Mouse (Mus musculus) neural tube, embryonic 14.5 days (tissue): Measurements from ENCODE around the gene Zfp646. TPM values are rescaled to one million over a fixed set of nuclear protein-coding genes. Genes with fewer than 3 reads are reported as not detected.

Experiments
- ATAC-seq: fragments of 200-750 bp; cut with Nextera tagmentation; 2 replicates; pipeline ENCODE4 v1.8.0; 2017; ENCODE audit warnings: low read depth, mild to moderate bottlenecking, moderate TSS enrichment, moderate library complexity
- H3K27ac ChIP-seq: fragments of 300-500 bp; sonication (generic); 2 replicates; pipeline ENCODE4 v1.5.1; 2014; ENCODE audit warnings: low read depth, mild to moderate bottlenecking, control low read depth, low read length, moderate library complexity, mixed read lengths
- H3K27me3 ChIP-seq: fragments of 300-500 bp; sonication (generic); 2 replicates; pipeline ENCODE4 v1.6.1; 2014; ENCODE audit warnings: low read length; ENCODE audit not compliant: control insufficient read depth, insufficient read depth
- H3K36me3 ChIP-seq: fragments of 300-500 bp; sonication (generic); 2 replicates; pipeline ENCODE4 v1.6.1; 2014; ENCODE audit warnings: low read length, mixed read lengths; ENCODE audit not compliant: control insufficient read depth, insufficient read depth
- H3K4me1 ChIP-seq: fragments of 300-500 bp; sonication (generic); 2 replicates; pipeline ENCODE4 v1.6.1; 2014; ENCODE audit warnings: low read length; ENCODE audit not compliant: control insufficient read depth, insufficient read depth
- H3K4me2 ChIP-seq: fragments of 300-500 bp; sonication (generic); 2 replicates; pipeline ENCODE4 v1.6.1; 2014; ENCODE audit warnings: mild to moderate bottlenecking, low read depth, low read length, control low read depth
- H3K4me3 ChIP-seq: fragments of 300-500 bp; sonication (generic); 2 replicates; pipeline ENCODE4 v1.5.1; 2014; ENCODE audit warnings: low read depth, low read length, control low read depth, mixed read lengths
- H3K9ac ChIP-seq: fragments of 300-500 bp; sonication (generic); replicated peaks from 2 replicates; pipeline ENCODE4 v1.6.1; 2014; ENCODE audit warnings: low read depth, mild to moderate bottlenecking, control low read depth, low read length, mixed read lengths
- H3K9me3 ChIP-seq: fragments of 300-500 bp; sonication (generic); 2 replicates; pipeline ENCODE4 v1.6.1; 2016; ENCODE audit warnings: low read length; ENCODE audit not compliant: control insufficient read depth
- WGBS: fragments of 180-500 bp; shearing (Covaris S2); extraction: QIAGEN DNeasy Blood & Tissue Kit; methylation state at CpG from one replicate; pipeline ENCODE4 v1.1.7; 2014; 5-methylcytosine and 5-hydroxymethylcytosine counted together
- polyA plus RNA-seq: library from polyadenylated mRNA; unstranded; fragments of >200 nt; fragmentation: Nextera tagmentation; extraction: Ambion mirVana; gene quantifications from 2 replicates; pipeline ENCODE4 v1.2.1, GENCODE M21; 2014

The Zfp646 gene
- polyA plus RNA-seq, 1 experiment from 2014 or later, result 12.0 TPM

GRCm38 (mm10) chr7:127921516-127921915 is 45.5 kb downstream of the Zfp646 start:
- H3K27me3 ChIP-seq, result no peaks in the 10 kb centered on the region
- 68% methylated on average over 8 of the region's 8 CpGs for WGBS
- ATAC-seq, result no peak
- no peak overlapping the region for H3K4me2 ChIP-seq
- H3K36me3 ChIP-seq, result peaks cover 33% of the 10 kb centered on the region; the same call in 1 of the 2 replicates
- no peaks in the 10 kb centered on the region for H3K4me1 ChIP-seq
- no peak overlapping the region for H3K27ac ChIP-seq
- no peaks in the 10 kb centered on the region for H3K9me3 ChIP-seq
- H3K4me3 ChIP-seq, result no peak overlapping the region
- no peak overlapping the region for H3K9ac ChIP-seq

GRCm38 (mm10) chr7:127922451-127923275 is 46.6 kb downstream of the Zfp646 start:
- no peak overlapping the region for H3K9ac ChIP-seq
- no peak overlapping the region for H3K4me2 ChIP-seq
- H3K27me3 ChIP-seq, result no peaks in the 10 kb centered on the region
- no peaks in the 10 kb centered on the region for H3K9me3 ChIP-seq
- H3K4me3 ChIP-seq, result no peak overlapping the region
- 86% methylated on average over 6 of the region's 6 CpGs for WGBS
- no peak overlapping the region for H3K27ac ChIP-seq
- peaks cover 26% of the 10 kb centered on the region; the same call in 1 of the 2 replicates for H3K36me3 ChIP-seq
- H3K4me1 ChIP-seq, result no peaks in the 10 kb centered on the region
- ATAC-seq, result no peak

DNA sequence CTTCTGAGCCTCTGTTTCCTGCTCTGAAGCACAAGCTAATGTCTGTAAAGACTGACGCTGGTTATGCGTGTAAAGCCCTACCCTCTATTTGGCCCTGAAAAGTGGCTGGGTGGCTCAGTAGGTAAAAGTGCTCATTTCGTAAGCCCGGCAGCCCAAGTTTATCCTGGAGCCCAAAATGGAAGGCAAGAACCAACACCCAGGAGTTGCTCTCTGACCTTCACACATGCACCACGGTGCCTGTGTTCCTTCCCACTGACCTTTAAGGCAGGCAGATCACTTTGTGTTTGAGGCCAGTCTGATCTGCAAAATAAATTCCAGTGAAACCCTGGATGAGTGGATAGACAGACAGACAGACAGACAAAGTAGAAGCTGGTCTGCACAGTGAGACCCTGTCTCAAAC is 47.7 kb downstream of the Zfp646 start:
- ATAC-seq, result no peak
- H3K9me3 ChIP-seq, result no peaks in the 10 kb centered on the region
- no peak overlapping the region for H3K4me3 ChIP-seq
- peaks cover 26% of the 10 kb centered on the region; the same call in 1 of the 2 replicates for H3K36me3 ChIP-seq
- WGBS, result 92% methylated on average over 5 of the region's 5 CpGs
- H3K27me3 ChIP-seq, result peaks cover 6% of the 10 kb centered on the region; the same call in 1 of the 2 replicates
- H3K9ac ChIP-seq, result no peak overlapping the region
- no peak overlapping the region for H3K4me2 ChIP-seq
- H3K27ac ChIP-seq, result no peak overlapping the region
- no peaks in the 10 kb centered on the region for H3K4me1 ChIP-seq

DNA sequence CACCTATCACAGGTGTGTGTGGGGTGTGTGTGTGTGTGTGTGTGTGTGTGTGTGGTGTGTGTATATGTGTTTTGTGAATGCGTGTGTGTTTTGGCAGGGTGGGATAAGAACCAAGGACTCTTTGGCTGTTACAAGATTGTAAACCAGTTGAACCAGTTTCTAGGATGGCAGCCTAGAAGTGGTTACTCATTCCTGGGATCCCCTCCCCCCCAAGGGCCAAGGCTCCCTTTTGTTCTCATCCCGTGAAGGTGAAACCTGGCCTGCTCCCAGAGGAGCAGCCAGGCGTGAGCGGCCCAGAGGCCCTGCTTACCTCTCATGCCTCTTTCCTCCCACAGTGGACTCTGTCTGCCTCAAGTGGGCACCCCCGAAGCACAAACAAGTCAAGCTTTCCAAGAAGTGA is 49.2 kb downstream of the Zfp646 start:
- no peaks in the 10 kb centered on the region for H3K9me3 ChIP-seq
- peaks cover 7% of the 10 kb centered on the region; the same call in 1 of the 2 replicates for H3K27me3 ChIP-seq
- H3K4me1 ChIP-seq, result no peaks in the 10 kb centered on the region
- H3K9ac ChIP-seq, result no peak overlapping the region
- H3K4me3 ChIP-seq, result no peak overlapping the region
- H3K36me3 ChIP-seq, result peaks cover 26% of the 10 kb centered on the region; the same call in 1 of the 2 replicates
- no peak overlapping the region for H3K27ac ChIP-seq
- ATAC-seq, result no peak
- WGBS, result 78% methylated on average over 5 of the region's 5 CpGs
- no peak overlapping the region for H3K4me2 ChIP-seq

GRCm38 (mm10) chr7:127926066-127926465 is 50.0 kb downstream of the Zfp646 start:
- H3K4me1 ChIP-seq, result no peaks in the 10 kb centered on the region
- no peak overlapping the region for H3K9ac ChIP-seq
- no peak for ATAC-seq
- H3K27me3 ChIP-seq, result peaks cover 7% of the 10 kb centered on the region; the same call in 1 of the 2 replicates
- no peak overlapping the region for H3K27ac ChIP-seq
- H3K4me2 ChIP-seq, result no peak overlapping the region
- WGBS, result 90% methylated on average over 8 of the region's 8 CpGs
- H3K4me3 ChIP-seq, result no peak overlapping the region
- H3K36me3 ChIP-seq, result peaks cover 26% of the 10 kb centered on the region; the same call in 1 of the 2 replicates
- H3K9me3 ChIP-seq, result no peaks in the 10 kb centered on the region

- 88% methylated on average over 11 of the region's 11 CpGs for WGBS
- no peak for ATAC-seq
- Histone ChIP-seq H3K4me1 (no peaks in the 10 kb centered on the region), H3K9ac (no peak overlapping the region), H3K36me3 (peaks cover 26% of the 10 kb centered on the region; the same call in 1 of the 2 replicates), H3K4me3 (no peak overlapping the region), H3K4me2 (no peak overlapping the region), H3K27ac (no peak overlapping the region), H3K27me3 (peaks cover 7% of the 10 kb centered on the region; the same call in 1 of the 2 replicates), H3K9me3 (no peaks in the 10 kb centered on the region)
These were observed 50.8 kb downstream of the Zfp646 start for GRCm38 (mm10) chr7:127926846-127927245.

- Histone ChIP-seq H3K27me3 (peaks cover 7% of the 10 kb centered on the region; the same call in 1 of the 2 replicates), H3K36me3 (peaks cover 22% of the 10 kb centered on the region; the same call in 1 of the 2 replicates), H3K4me1 (no peaks in the 10 kb centered on the region), H3K27ac (no peak overlapping the region), H3K9ac (no peak overlapping the region), H3K9me3 (no peaks in the 10 kb centered on the region), H3K4me2 (no peak overlapping the region), H3K4me3 (no peak overlapping the region)
- WGBS, result 88% methylated on average over 11 of the region's 11 CpGs
- no peak for ATAC-seq
These were observed 51.7 kb downstream of the Zfp646 start for GRCm38 (mm10) chr7:127927726-127928125.

- 51% methylated on average over 5 of the region's 5 CpGs for WGBS
- Histone ChIP-seq H3K4me2 (no peak overlapping the region), H3K4me3 (no peak overlapping the region), H3K9ac (no peak overlapping the region), H3K27ac (no peak overlapping the region), H3K27me3 (peaks cover 7% of the 10 kb centered on the region; the same call in 1 of the 2 replicates), H3K4me1 (no peaks in the 10 kb centered on the region), H3K36me3 (peaks cover 16% of the 10 kb centered on the region; the same call in 1 of the 2 replicates), H3K9me3 (no peaks in the 10 kb centered on the region)
- peak; percentile 24; the same call in 1 of the 2 replicates for ATAC-seq
These were observed 52.6 kb downstream of the Zfp646 start for GRCm38 (mm10) chr7:127928596-127928995.

DNA sequence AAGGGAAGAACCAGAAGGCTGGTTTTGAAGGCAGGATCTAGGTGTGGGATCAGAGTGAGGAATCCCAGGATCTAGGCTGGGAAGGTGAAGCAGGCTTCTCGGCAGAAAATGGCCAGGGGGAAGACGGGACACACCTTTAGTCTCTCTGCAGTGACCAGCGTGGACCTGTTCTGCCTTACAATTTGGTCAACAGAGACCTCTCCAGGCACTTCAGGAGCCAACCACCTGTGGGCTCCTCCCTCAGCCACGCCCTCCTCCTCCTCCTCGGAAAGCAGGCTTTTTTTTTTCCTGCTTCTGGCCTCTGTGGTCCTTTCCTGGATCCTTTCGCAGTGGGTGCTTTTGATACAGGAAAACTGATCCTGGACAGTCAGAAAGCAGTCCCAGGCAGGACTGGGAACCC is 53.9 kb downstream of the Zfp646 start, which contains the start of gene Prss8:
Prss8 (minus strand) TSS at position 182 of the 400 bp plus-strand sequence.
- Histone ChIP-seq H3K4me1 (peaks cover 3% of the 10 kb centered on the region; the same call in 1 of the 2 replicates), H3K4me2 (no peak within 1 kb of the TSS; the same call in 1 of the 2 replicates)
- WGBS, result 12% methylated on average over 6 of the region's 6 CpGs

More for the DNA sequence above, 53.9 kb downstream of the Zfp646 start, which contains the start of gene Prss8:
- H3K9me3 ChIP-seq, result no peaks in the 10 kb centered on the region
- no peak within 1 kb of the TSS for H3K4me3 ChIP-seq
- H3K27ac ChIP-seq, result no peak within 1 kb of the TSS
- peaks cover 7% of the 10 kb centered on the region; the same call in 1 of the 2 replicates for H3K27me3 ChIP-seq
- ATAC-seq, result no peak
- H3K9ac ChIP-seq, result no peak within 1 kb of the TSS; the same call in 1 of the 2 replicates
- peaks cover 11% of the 10 kb centered on the region; the same call in 1 of the 2 replicates for H3K36me3 ChIP-seq
